Mouse (Mus musculus): Measurements from ENCODE around the gene Gp1bb. TPM values are rescaled to one million over a fixed set of nuclear protein-coding genes. Genes with fewer than 3 reads are reported as not detected.

Gene Gp1bb
- total and polyA plus RNA-seq, 3 experiments = 0.11 to 0.20 TPM; not detected in 1

DNA sequence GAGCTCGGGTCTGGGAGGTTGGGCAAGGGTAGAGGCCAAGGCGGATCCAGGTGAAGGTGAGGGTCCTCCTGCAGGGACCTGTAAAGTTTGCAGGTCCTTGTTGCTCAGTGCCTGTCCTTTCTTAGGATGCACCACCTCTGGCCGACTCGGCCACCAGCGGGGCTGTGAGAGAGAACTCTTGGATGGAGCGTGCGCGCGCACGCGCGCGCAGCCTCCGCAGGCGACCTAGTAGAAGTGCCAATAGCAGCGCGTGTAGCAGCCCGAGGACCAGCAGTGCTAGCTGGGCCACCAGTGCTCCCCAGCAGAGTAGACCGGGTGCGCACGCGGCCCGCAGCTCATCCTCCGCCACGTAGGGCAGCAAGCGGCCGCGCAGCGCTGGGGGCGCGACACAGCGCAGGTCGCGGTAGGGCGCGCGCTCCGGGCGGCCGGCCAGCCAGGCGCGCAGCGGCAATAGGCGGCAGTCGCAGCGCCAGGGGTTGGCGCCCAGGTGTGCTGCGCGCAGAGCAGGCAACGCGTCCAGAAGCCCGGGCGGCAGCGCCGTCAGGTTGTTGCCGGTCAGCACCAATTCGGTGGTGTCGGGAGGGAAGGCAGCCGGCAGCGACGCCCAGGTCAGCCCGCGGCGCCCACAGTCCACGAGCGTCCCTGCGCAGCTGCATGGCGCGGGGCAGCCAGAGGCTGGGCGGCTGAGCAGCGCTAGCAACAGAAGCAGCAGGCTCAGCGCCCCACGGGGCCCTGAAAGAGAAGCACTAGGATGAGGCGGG lies 1.4 kb downstream of the Gp1bb start:
- H3K27me3 ChIP-seq (ENCODE audit: insufficient read depth, low read length) = peaks cover 46% of the 10 kb centered on the region
- TF ChIP-seq CTCF (IDR thresholded peaks at IDR 0.05; ENCODE audit: low read depth, low read length) (no peak), TAL1 (conservative IDR thresholded peaks at IDR 0.05; ENCODE audit: low read depth, low read length) (no peak)
- H3K4me1 ChIP-seq (ENCODE audit: insufficient read depth, low read depth, low read length) = peaks cover 14% of the 10 kb centered on the region
- DNase-seq (ENCODE audit: low spot score) (no peak), ATAC-seq (ENCODE audit: extremely low read depth, insufficient number of reproducible peaks, low FRiP score, poor library complexity, severe bottlenecking) (no peak)
- no peaks in the 10 kb centered on the region for H3K36me3 ChIP-seq (replicated peaks)
- H3K9me3 ChIP-seq (replicated peaks) = peaks cover 28% of the 10 kb centered on the region
- no peak overlapping the region for H3K4me3 ChIP-seq (ENCODE audit: low read depth, low read length)

DNA sequence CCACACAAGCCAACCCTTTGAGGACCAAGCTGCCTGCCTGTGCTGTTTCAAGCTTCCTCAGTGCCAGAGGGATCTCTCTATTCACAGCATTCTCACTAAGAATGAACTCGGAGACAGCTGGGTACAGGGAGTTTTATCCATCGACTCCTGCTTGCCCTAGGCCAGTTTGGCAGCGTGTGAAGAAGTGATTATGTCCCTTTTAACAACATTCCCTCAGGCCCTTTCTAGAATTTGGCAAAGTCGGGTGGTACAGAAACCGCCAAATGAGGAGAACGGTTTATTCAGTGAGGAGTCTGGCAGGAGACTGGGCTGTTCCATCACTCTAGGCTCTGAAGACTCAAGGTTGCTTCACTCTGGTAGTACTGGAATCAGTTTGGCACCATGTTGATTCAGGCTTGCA lies 2.0 kb downstream of the Gp1bb start:
- DNase-seq (ENCODE audit: low spot score) (no peak), ATAC-seq (ENCODE audit: extremely low read depth, insufficient number of reproducible peaks, low FRiP score, poor library complexity, severe bottlenecking) (no peak)
- H3K36me3 ChIP-seq (replicated peaks) = no peaks in the 10 kb centered on the region
- H3K4me1 ChIP-seq (ENCODE audit: insufficient read depth, low read depth, low read length) = peaks cover 14% of the 10 kb centered on the region
- no peak overlapping the region for H3K4me3 ChIP-seq (ENCODE audit: low read depth, low read length)
- peaks cover 48% of the 10 kb centered on the region for H3K27me3 ChIP-seq (ENCODE audit: insufficient read depth, low read length)
- peaks cover 22% of the 10 kb centered on the region for H3K9me3 ChIP-seq (replicated peaks)
- no peak for TF ChIP-seq TAL1 (conservative IDR thresholded peaks at IDR 0.05; ENCODE audit: low read depth, low read length)
- TF ChIP-seq GATA2 (IDR thresholded peaks at IDR 0.05; ENCODE audit: borderline replicate concordance, low read depth, low read length) = no peak
- no peak for TF ChIP-seq CTCF (IDR thresholded peaks at IDR 0.05; ENCODE audit: low read depth, low read length)
- TF ChIP-seq POLR2AphosphoS5 (IDR thresholded peaks at IDR 0.05; ENCODE audit: insufficient replicate concordance, low read depth, low read length) = no peak
- no peak for TF ChIP-seq GATA1 (IDR thresholded peaks at IDR 0.05; ENCODE audit: borderline replicate concordance, low read length)

DNA sequence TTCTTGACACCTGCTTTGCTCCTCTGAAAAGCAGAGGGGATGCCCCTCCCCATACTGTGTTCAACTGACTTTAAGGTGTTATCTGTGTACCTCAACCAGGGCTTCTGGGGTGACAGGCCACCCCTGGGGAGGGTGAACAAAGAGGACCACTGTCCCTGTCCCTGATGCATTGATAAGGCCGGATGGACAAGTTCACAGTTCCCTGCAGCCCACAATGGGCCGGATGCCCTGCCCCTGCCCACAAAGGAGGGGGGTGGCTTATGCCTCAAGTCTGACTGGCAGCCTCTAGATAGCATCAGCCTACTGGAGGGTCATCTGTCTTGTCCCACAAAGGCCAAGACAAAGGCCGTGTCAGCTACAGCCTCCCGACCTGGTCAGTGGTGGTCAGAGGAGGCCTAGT lies 3.1 kb downstream of the Gp1bb start:
- ATAC-seq (ENCODE audit: extremely low read depth, insufficient number of reproducible peaks, low FRiP score, poor library complexity, severe bottlenecking) (no peak), DNase-seq (ENCODE audit: low spot score) (no peak)
- H3K4me3 ChIP-seq (ENCODE audit: low read depth, low read length) = no peak overlapping the region
- peaks cover 58% of the 10 kb centered on the region for H3K27me3 ChIP-seq (ENCODE audit: insufficient read depth, low read length)
- TF ChIP-seq POLR2AphosphoS5 (IDR thresholded peaks at IDR 0.05; ENCODE audit: insufficient replicate concordance, low read depth, low read length) (no peak), TAL1 (conservative IDR thresholded peaks at IDR 0.05; ENCODE audit: low read depth, low read length) (no peak), CTCF (IDR thresholded peaks at IDR 0.05; ENCODE audit: low read depth, low read length) (no peak), GATA1 (IDR thresholded peaks at IDR 0.05; ENCODE audit: borderline replicate concordance, low read length) (no peak), GATA2 (IDR thresholded peaks at IDR 0.05; ENCODE audit: borderline replicate concordance, low read depth, low read length) (no peak)
- H3K36me3 ChIP-seq (replicated peaks) = no peaks in the 10 kb centered on the region
- H3K4me1 ChIP-seq (ENCODE audit: insufficient read depth, low read depth, low read length) = peaks cover 14% of the 10 kb centered on the region
- H3K9me3 ChIP-seq (replicated peaks) = peaks cover 18% of the 10 kb centered on the region

DNA sequence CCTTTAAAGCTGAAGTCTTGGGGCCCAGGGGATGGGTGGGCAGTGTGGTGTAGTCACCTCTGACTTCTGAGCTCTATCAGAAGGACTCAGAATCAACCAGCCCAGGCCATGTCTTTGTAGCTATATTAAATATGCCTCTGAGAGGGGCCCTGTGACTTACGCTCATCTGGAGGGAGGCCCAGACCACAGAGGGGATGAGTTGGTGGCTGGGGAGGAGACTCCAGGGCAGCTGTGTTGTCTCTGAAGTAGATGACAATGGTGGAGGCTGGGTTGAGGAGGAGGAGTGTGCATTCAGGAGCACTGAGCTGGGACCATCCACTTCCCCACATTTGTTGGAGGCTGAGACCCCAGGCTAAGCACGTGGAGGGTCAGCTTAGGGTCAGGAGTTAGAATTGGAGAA lies 3.9 kb downstream of the Gp1bb start:
- Histone ChIP-seq H3K27me3 (ENCODE audit: insufficient read depth, low read length) (peaks cover 64% of the 10 kb centered on the region), H3K9me3 (replicated peaks) (peaks cover 18% of the 10 kb centered on the region), H3K4me3 (ENCODE audit: low read depth, low read length) (no peak overlapping the region), H3K36me3 (replicated peaks) (no peaks in the 10 kb centered on the region), H3K4me1 (ENCODE audit: insufficient read depth, low read depth, low read length) (peaks cover 14% of the 10 kb centered on the region)
- DNase-seq (ENCODE audit: low spot score) (no peak), ATAC-seq (ENCODE audit: extremely low read depth, insufficient number of reproducible peaks, low FRiP score, poor library complexity, severe bottlenecking) (no peak)
- TF ChIP-seq GATA1 (IDR thresholded peaks at IDR 0.05; ENCODE audit: borderline replicate concordance, low read length) = no peak
- no peak for TF ChIP-seq POLR2AphosphoS5 (IDR thresholded peaks at IDR 0.05; ENCODE audit: insufficient replicate concordance, low read depth, low read length)
- no peak for TF ChIP-seq TAL1 (conservative IDR thresholded peaks at IDR 0.05; ENCODE audit: low read depth, low read length)
- TF ChIP-seq CTCF (IDR thresholded peaks at IDR 0.05; ENCODE audit: low read depth, low read length) = no peak
- TF ChIP-seq GATA2 (IDR thresholded peaks at IDR 0.05; ENCODE audit: borderline replicate concordance, low read depth, low read length) = no peak

DNA sequence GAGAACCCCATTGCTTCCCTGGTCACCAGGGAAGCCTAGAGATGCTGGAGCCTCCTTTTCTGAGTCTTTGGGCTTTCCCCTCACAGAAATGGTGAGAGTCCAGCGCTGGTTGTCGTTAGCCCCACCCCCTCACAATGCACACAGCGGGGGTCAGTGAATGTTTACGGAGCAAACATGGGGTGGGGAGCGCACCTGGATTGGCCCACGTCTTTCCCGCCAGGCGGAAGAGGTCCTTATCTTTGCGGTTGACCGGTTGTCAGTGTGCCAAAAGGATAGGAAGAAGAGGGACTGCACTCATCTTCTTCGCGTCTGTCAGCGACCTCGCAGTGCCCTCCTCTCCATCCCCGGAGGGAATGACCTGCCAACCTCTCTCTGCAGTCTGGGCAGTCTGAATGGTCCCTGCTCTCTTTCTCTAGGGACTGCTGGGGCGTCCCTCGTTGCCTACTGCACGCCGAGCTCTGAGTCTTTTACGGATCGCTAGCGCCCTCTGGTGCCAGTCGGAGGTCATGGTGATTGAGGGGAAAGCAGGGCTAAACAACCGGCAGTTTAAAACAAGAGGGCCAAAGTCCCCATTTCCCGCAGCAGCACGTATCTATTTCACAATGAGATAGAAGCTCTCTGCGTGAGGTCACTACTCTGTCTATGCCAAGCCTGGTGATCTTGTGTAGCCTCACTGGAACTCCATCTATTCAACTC lies 4.7 kb downstream of the Gp1bb start:
- Histone ChIP-seq H3K9me3 (replicated peaks) (peaks cover 14% of the 10 kb centered on the region), H3K4me1 (ENCODE audit: insufficient read depth, low read depth, low read length) (peaks cover 14% of the 10 kb centered on the region), H3K36me3 (replicated peaks) (no peaks in the 10 kb centered on the region), H3K27me3 (ENCODE audit: insufficient read depth, low read length) (peaks cover 65% of the 10 kb centered on the region), H3K4me3 (ENCODE audit: low read depth, low read length) (peak overlapping the region; percentile 52; the same call in 1 of the 2 replicates)
- DNase-seq (ENCODE audit: low spot score) (peak; percentile 74), ATAC-seq (ENCODE audit: extremely low read depth, insufficient number of reproducible peaks, low FRiP score, poor library complexity, severe bottlenecking) (peak; percentile 40)
- no peak for TF ChIP-seq GATA2 (IDR thresholded peaks at IDR 0.05; ENCODE audit: borderline replicate concordance, low read depth, low read length)
- no peak for TF ChIP-seq POLR2AphosphoS5 (IDR thresholded peaks at IDR 0.05; ENCODE audit: insufficient replicate concordance, low read depth, low read length)
- TF ChIP-seq CTCF (IDR thresholded peaks at IDR 0.05; ENCODE audit: low read depth, low read length) = peak; percentile 80
- TF ChIP-seq GATA1 (IDR thresholded peaks at IDR 0.05; ENCODE audit: borderline replicate concordance, low read length) = no peak

DNA sequence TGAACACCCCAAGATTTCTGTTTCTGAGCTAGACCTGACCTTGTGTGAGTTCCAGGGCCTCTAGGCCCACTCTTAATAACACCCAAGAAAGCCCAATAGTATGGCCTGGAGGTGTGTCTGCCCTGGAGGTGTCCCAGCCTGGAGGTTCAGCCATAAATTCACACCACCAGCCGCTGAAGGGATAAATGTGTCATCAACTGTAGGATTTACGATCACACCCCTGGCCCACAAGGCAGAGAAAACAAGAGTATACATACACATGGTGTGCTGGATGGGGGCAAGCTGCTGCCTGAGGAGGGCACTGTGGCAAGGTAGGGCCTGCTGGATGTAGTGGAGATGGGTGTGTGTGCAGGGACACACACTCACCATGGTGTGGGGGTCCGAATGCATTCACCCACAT lies 8.9 kb downstream of the Gp1bb start:
- peaks cover 73% of the 10 kb centered on the region for H3K27me3 ChIP-seq (ENCODE audit: insufficient read depth, low read length)
- H3K9me3 ChIP-seq (replicated peaks) = no peaks in the 10 kb centered on the region
- TF ChIP-seq POLR2AphosphoS5 (IDR thresholded peaks at IDR 0.05; ENCODE audit: insufficient replicate concordance, low read depth, low read length) = no peak
- TF ChIP-seq GATA1 (IDR thresholded peaks at IDR 0.05; ENCODE audit: borderline replicate concordance, low read length) = no peak
- TF ChIP-seq GATA2 (IDR thresholded peaks at IDR 0.05; ENCODE audit: borderline replicate concordance, low read depth, low read length) = no peak
- no peak for TF ChIP-seq CTCF (IDR thresholded peaks at IDR 0.05; ENCODE audit: low read depth, low read length)
- TF ChIP-seq TAL1 (conservative IDR thresholded peaks at IDR 0.05; ENCODE audit: low read depth, low read length) = no peak
- H3K4me3 ChIP-seq (ENCODE audit: low read depth, low read length) = no peak overlapping the region
- no peaks in the 10 kb centered on the region for H3K36me3 ChIP-seq (replicated peaks)
- DNase-seq (ENCODE audit: low spot score) (no peak), ATAC-seq (ENCODE audit: extremely low read depth, insufficient number of reproducible peaks, low FRiP score, poor library complexity, severe bottlenecking) (no peak)
- H3K4me1 ChIP-seq (ENCODE audit: insufficient read depth, low read depth, low read length) = peaks cover 12% of the 10 kb centered on the region
